Mouse (Mus musculus): ENCODE results near the gene Slc5a2.

DNA sequence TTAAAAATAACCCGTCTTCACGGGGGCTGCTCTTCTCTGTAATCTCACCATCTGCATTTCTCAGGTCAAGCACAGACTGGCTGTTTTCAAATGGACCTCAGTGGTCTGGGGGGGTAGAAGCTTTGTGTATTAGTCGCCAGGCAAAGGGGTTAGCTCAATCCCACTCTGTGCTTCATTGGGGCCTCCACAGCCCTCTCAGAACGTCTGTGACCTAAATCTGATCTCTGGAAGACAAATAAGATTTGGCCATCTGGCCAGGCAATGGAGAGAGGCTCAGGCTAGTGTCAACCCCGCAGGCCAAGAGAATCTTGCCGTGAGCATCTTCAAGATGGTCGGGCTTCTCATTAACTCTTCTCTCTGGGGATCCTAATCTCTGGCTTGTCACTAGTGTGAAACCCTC lies 49.0 kb downstream of the Slc5a2 start:
- no peak for TF ChIP-seq CTCF (IDR thresholded peaks at IDR 0.05; ENCODE audit: extremely low read depth, insufficient read depth, insufficient read length, insufficient replicate concordance)
- TF ChIP-seq POLR2A (IDR thresholded peaks at IDR 0.05; ENCODE audit: low read depth, low read length), result no peak

All from spleen, adult 2 months (tissue).